Mouse (Mus musculus): ENCODE data around the gene Psmb8. TPM values are rescaled to one million over a fixed set of nuclear protein-coding genes. Genes with fewer than 3 reads are reported as not detected.

The Psmb8 gene
- 2.6 and 3.5 TPM in 2 replicates for polyA plus RNA-seq (2015; fragmentation: Nextera tagmentation; extraction: Ambion mirVana)

DNA sequence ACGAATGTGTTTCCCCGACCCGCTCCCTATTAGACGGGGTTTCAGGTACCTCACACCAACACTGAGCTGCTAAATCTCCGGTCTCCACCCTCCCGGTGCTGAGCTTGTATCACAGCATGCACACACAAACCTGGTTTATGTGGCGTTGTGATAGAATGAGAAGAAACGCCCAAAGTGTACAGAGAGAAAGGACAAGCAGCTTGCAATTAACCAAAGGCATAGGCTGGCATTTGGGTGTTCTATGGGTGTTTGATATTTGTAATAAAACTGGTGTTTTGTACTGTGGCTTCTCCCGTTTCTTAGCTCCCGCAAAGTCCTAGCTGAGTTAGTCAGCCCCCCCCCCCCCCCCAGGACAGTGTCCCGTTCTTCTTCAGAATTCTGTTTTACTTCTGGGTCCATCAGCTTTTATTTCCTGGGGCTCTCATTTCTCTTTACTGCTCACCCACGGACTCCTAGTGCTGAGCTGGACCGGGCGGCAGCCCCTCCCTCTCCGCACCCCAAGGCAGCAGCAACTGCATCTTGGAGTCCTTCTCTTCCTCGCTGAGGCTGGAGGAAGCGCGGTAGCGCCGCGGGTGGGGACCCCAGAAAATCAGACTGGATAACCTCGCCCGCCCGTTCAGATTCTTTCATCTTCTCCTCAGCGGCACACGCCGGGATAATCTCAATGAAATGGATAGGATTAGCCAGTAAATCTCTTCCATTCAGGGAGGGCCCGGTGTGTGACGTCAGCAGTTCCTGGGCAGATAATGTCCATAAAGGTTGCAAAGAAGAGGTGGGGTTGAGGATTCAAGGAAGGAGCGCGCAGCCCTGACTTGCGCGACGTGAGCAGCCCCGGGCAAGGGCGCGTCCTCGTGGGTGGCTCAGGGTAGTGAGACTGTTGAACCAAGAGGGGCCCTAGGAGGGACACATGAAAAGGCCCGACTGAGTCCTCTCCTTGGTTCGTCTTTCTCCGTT, at the start of gene Psmb8:
Gene Psmb8 (plus strand): TSS at position 781 of the 954 bp plus-strand sequence.
- WGBS: 4% methylated on average over 41 of the region's 41 CpGs
- Histone ChIP-seq H3K9ac (peak within 1 kb of the TSS; percentile 64), H3K4me1 (replicated peaks) (peaks cover 17% of the 10 kb centered on the region), H3K27me3 (peaks cover 94% of the 10 kb centered on the region), H3K27ac (replicated peaks) (no peak within 1 kb of the TSS), H3K4me3 (peak within 1 kb of the TSS; percentile 43), H3K4me2 (peak within 1 kb of the TSS; percentile 71), H3K9me3 (no peaks in the 10 kb centered on the region), H3K36me3 (no peaks in the 10 kb centered on the region)
- ATAC-seq (ENCODE audit: low read depth): peak; percentile 84

- no peaks in the 10 kb centered on the region for H3K9me3 ChIP-seq
- no peaks in the 10 kb centered on the region for H3K27me3 ChIP-seq
- 66% methylated on average over 4 of the region's 4 CpGs for WGBS
- no peak for ATAC-seq (ENCODE audit: low read depth)
- H3K27ac ChIP-seq (replicated peaks): no peak within 1 kb of the TSS
- H3K4me3 ChIP-seq: no peak within 1 kb of the TSS
- H3K4me2 ChIP-seq: no peak within 1 kb of the TSS
- H3K9ac ChIP-seq: no peak within 1 kb of the TSS
- H3K4me1 ChIP-seq (replicated peaks): no peaks in the 10 kb centered on the region
- no peaks in the 10 kb centered on the region for H3K36me3 ChIP-seq
Observed at GRCm38 (mm10) chr17:34152923-34153322, 44.6 kb upstream of the Psmb8 start, which contains the start of gene H2-DMb1. TSS of gene H2-DMb1 (plus strand) at chr17:34153072.

DNA sequence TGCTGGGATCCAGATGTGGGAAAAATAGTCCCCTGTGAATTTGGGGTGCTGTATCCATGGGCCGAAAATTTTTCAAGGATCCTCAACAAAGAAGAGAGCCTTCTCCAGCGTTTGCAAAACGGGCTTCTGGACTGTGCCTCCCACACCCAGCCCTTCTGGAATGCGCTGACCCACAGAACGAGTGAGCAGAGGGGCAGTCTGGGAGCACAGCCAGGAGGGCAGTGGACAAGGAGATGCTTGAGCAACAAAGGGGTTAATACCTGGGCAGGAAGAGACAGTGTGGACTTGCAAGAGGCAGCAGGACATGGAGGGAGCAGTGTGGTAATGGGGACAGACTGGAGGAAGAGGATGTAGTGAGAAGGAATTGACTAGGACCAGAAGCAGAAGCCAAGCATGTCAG, 42.0 kb upstream of the Psmb8 start:
- no peak overlapping the region for H3K4me3 ChIP-seq
- WGBS: 58% methylated on average over 5 of the region's 5 CpGs
- no peak for ATAC-seq (ENCODE audit: low read depth)

GRCm38 (mm10) chr17:34164202-34164895, 33.2 kb upstream of the Psmb8 start:
- H3K4me1 ChIP-seq (replicated peaks): no peaks in the 10 kb centered on the region
- no peak overlapping the region for H3K4me2 ChIP-seq
- H3K4me3 ChIP-seq: no peak overlapping the region
- H3K9ac ChIP-seq: no peak overlapping the region
- H3K27ac ChIP-seq (replicated peaks): no peak overlapping the region
- H3K27me3 ChIP-seq: no peaks in the 10 kb centered on the region
- ATAC-seq (ENCODE audit: low read depth): no peak
- no peaks in the 10 kb centered on the region for H3K36me3 ChIP-seq
- 49% methylated on average over 9 of the region's 9 CpGs for WGBS
- no peaks in the 10 kb centered on the region for H3K9me3 ChIP-seq

More for the DNA sequence above, 42.0 kb upstream of the Psmb8 start:
- H3K27ac ChIP-seq (replicated peaks): no peak overlapping the region
- H3K9me3 ChIP-seq: no peaks in the 10 kb centered on the region
- H3K4me1 ChIP-seq (replicated peaks): no peaks in the 10 kb centered on the region
- H3K4me2 ChIP-seq: no peak overlapping the region
- H3K36me3 ChIP-seq: no peaks in the 10 kb centered on the region
- no peaks in the 10 kb centered on the region for H3K27me3 ChIP-seq
- H3K9ac ChIP-seq: no peak overlapping the region

- H3K9me3 ChIP-seq: no peaks in the 10 kb centered on the region
- no peaks in the 10 kb centered on the region for H3K36me3 ChIP-seq
- H3K9ac ChIP-seq: no peak overlapping the region
- no peak overlapping the region for H3K27ac ChIP-seq (replicated peaks)
- no peak for ATAC-seq (ENCODE audit: low read depth)
- H3K4me3 ChIP-seq: no peak overlapping the region
- H3K4me1 ChIP-seq (replicated peaks): no peaks in the 10 kb centered on the region
- H3K4me2 ChIP-seq: no peak overlapping the region
- H3K27me3 ChIP-seq: no peaks in the 10 kb centered on the region
- 83% methylated on average over 6 of the region's 6 CpGs for WGBS
Observed at GRCm38 (mm10) chr17:34165033-34165730, 32.3 kb upstream of the Psmb8 start.

- no peaks in the 10 kb centered on the region for H3K9me3 ChIP-seq
- H3K4me3 ChIP-seq: no peak overlapping the region
- no peaks in the 10 kb centered on the region for H3K4me1 ChIP-seq (replicated peaks)
- ATAC-seq (ENCODE audit: low read depth): no peak
- peaks cover 2% of the 10 kb centered on the region; the same call in 1 of the 2 replicates for H3K27me3 ChIP-seq
- H3K4me2 ChIP-seq: no peak overlapping the region
- H3K9ac ChIP-seq: no peak overlapping the region
- no peak overlapping the region for H3K27ac ChIP-seq (replicated peaks)
- 3% methylated on average over 2 of the region's 2 CpGs for WGBS
- H3K36me3 ChIP-seq: no peaks in the 10 kb centered on the region
Observed at GRCm38 (mm10) chr17:34169279-34169678, 28.2 kb upstream of the Psmb8 start.

GRCm38 (mm10) chr17:34170487-34170876, 27.0 kb upstream of the Psmb8 start:
- no peaks in the 10 kb centered on the region for H3K36me3 ChIP-seq
- H3K27ac ChIP-seq (replicated peaks): no peak overlapping the region
- H3K27me3 ChIP-seq: peaks cover 2% of the 10 kb centered on the region; the same call in 1 of the 2 replicates
- H3K9me3 ChIP-seq: no peaks in the 10 kb centered on the region
- 27% methylated on average over 4 of the region's 4 CpGs for WGBS
- no peak overlapping the region for H3K4me2 ChIP-seq
- H3K9ac ChIP-seq: no peak overlapping the region
- no peak overlapping the region for H3K4me3 ChIP-seq
- no peak for ATAC-seq (ENCODE audit: low read depth)
- H3K4me1 ChIP-seq (replicated peaks): no peaks in the 10 kb centered on the region

- no peak overlapping the region for H3K27ac ChIP-seq (replicated peaks)
Observed at GRCm38 (mm10) chr17:34170877-34171498, 26.5 kb upstream of the Psmb8 start.

DNA sequence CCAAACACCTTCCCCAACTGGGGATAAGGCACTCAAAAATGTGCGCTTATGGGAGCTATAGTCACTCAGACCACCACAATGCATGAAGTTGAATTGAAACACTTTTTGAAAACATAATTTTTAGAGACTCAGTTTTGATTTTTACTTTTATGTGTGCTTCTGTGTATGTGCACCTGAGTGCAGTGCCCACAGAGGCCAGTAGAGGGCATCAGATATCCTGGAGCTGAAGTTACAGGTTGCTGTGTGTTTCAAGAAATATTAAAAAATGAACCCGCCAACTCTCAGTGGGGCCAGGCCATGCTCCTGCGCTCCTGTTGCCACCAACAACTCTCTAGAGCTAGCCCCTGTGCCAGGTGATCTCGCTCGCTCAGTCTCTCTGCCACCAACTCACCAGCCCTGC, 25.0 kb upstream of the Psmb8 start:
- Histone ChIP-seq H3K4me3 (no peak overlapping the region), H3K4me2 (no peak overlapping the region), H3K36me3 (no peaks in the 10 kb centered on the region), H3K9ac (no peak overlapping the region), H3K4me1 (replicated peaks) (no peaks in the 10 kb centered on the region), H3K9me3 (0 out of 2 replicates have a peak, but pooled peaks cover 7% of the 10 kb centered on the region), H3K27ac (replicated peaks) (no peak overlapping the region), H3K27me3 (peaks cover 2% of the 10 kb centered on the region; the same call in 1 of the 2 replicates)
- no peak for ATAC-seq (ENCODE audit: low read depth)
- WGBS: 96% methylated on average over 5 of the region's 5 CpGs

More at GRCm38 (mm10) chr17:34170877-34171498, 26.5 kb upstream of the Psmb8 start:
- Histone ChIP-seq H3K9ac (no peak overlapping the region), H3K27me3 (peaks cover 2% of the 10 kb centered on the region; the same call in 1 of the 2 replicates), H3K4me3 (no peak overlapping the region), H3K4me1 (replicated peaks) (no peaks in the 10 kb centered on the region), H3K36me3 (no peaks in the 10 kb centered on the region), H3K9me3 (no peaks in the 10 kb centered on the region), H3K4me2 (no peak overlapping the region)
- WGBS: 46% methylated on average over 13 of the region's 13 CpGs
- no peak for ATAC-seq (ENCODE audit: low read depth)

DNA sequence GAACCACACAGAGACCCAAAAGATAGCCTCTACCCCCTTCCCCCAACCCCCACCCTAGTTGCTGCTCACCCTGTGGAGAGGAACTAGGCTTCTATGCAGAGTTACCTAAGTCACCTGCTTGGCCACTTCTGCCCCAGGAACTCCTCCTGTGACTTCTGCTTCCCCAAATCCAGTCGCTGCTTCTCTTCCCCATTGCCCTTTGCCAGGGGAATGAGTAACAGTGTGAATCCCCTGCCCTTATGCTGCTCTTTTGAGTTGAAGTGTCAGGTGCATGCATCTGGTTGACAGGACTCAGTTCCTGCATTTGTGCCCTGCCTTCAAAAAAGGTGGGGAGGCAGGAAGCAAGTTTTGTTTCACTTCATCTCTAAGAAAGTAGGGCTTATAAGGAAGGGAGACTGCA, 23.4 kb upstream of the Psmb8 start:
- no peak for ATAC-seq (ENCODE audit: low read depth)
- no peaks in the 10 kb centered on the region for H3K4me1 ChIP-seq (replicated peaks)
- no peaks in the 10 kb centered on the region for H3K36me3 ChIP-seq
- peaks cover 2% of the 10 kb centered on the region; the same call in 1 of the 2 replicates for H3K27me3 ChIP-seq
- no peak overlapping the region for H3K4me2 ChIP-seq
- H3K4me3 ChIP-seq: no peak overlapping the region
- no peak overlapping the region for H3K27ac ChIP-seq (replicated peaks)
- no peak overlapping the region for H3K9ac ChIP-seq
- 68% methylated on average over 1 of the region's 1 CpGs for WGBS
- H3K9me3 ChIP-seq: 0 out of 2 replicates have a peak, but pooled peaks cover 7% of the 10 kb centered on the region

- H3K36me3 ChIP-seq: no peaks in the 10 kb centered on the region
- WGBS: 71% methylated on average over 4 of the region's 4 CpGs
- no peak overlapping the region for H3K9ac ChIP-seq
- H3K27me3 ChIP-seq: no peaks in the 10 kb centered on the region
- H3K4me3 ChIP-seq: no peak overlapping the region
- H3K4me1 ChIP-seq (replicated peaks): no peaks in the 10 kb centered on the region
- 0 out of 2 replicates have a peak, but pooled peaks cover 7% of the 10 kb centered on the region for H3K9me3 ChIP-seq
- no peak overlapping the region for H3K27ac ChIP-seq (replicated peaks)
- ATAC-seq (ENCODE audit: low read depth): no peak
- H3K4me2 ChIP-seq: no peak overlapping the region
Observed at GRCm38 (mm10) chr17:34177179-34177578, 20.3 kb upstream of the Psmb8 start.
